Mouse (Mus musculus): ENCODE results near the gene Sobp. TPM values are rescaled to one million over a fixed set of nuclear protein-coding genes. Genes with fewer than 3 reads are reported as not detected.

The Sobp gene
- polyA plus RNA-seq, 1 experiment from 2014 or later = 8.3 TPM

GRCm38 (mm10) chr10:43002721-43003465 is 171.4 kb downstream of the Sobp start:
- Histone ChIP-seq H3K36me3 (0 out of 2 replicates have a peak, but pooled peaks cover 9% of the 10 kb centered on the region), H3K9ac (peak overlapping the region; percentile 43; the same call in 1 of the 2 replicates)

DNA sequence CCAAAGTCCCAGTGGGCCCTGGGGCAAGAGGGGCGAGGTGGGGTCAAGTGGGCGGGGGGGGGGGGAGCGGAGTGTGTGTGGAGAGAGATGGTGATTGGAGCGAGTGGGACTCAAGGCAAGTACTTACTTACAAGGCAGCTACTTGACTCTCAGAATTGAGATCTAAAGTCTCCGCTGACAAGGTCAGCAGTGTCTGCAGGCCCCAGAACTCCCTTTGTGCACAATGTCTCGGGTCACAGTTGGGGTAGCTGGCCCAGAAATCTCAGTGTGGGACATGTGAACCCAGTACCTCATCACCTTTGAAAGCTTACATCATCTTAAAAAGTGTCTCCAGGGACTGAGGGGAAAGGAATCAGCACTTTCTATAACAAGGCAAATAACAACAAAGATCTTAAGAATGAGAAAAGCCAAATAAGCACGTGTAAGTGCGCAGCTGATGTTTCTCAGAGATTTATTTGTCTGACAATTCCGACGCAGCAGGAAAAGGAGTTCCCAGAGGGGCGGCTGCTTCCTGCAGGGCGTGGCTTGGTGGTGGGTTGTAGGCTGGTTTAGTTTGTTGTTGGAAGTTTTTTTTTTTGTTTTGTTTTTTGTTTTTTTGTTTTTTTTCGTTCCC is 172.2 kb downstream of the Sobp start:
- ATAC-seq (ENCODE audit: low read depth) = 0 out of 2 replicates have a peak, but pooled peaks have one; percentile 11
- H3K9ac ChIP-seq = 0 out of 2 replicates have a peak overlapping the region, but pooled peaks have one; percentile 43
- peak overlapping the region; percentile 30 for H3K4me3 ChIP-seq
- H3K9me3 ChIP-seq = no peaks in the 10 kb centered on the region
- H3K36me3 ChIP-seq = 0 out of 2 replicates have a peak, but pooled peaks cover 9% of the 10 kb centered on the region
- H3K4me2 ChIP-seq = peak overlapping the region; percentile 60
- no peaks in the 10 kb centered on the region for H3K27me3 ChIP-seq
- WGBS = 8% methylated on average over 13 of the region's 13 CpGs
- H3K27ac ChIP-seq (replicated peaks) = peak overlapping the region; percentile 33; the same call in 1 of the 2 replicates
- peaks cover 27% of the 10 kb centered on the region for H3K4me1 ChIP-seq (replicated peaks)

More at GRCm38 (mm10) chr10:43002721-43003465, 171.4 kb downstream of the Sobp start:
- H3K27ac ChIP-seq (replicated peaks) = no peak overlapping the region
- peak overlapping the region; percentile 60 for H3K4me2 ChIP-seq
- H3K4me1 ChIP-seq (replicated peaks) = peaks cover 27% of the 10 kb centered on the region
- H3K27me3 ChIP-seq = no peaks in the 10 kb centered on the region
- 0 out of 2 replicates have a peak, but pooled peaks have one; percentile 41 for ATAC-seq (ENCODE audit: low read depth)
- no peaks in the 10 kb centered on the region for H3K9me3 ChIP-seq
- 5% methylated on average over 25 of the region's 25 CpGs for WGBS
- peak overlapping the region; percentile 30 for H3K4me3 ChIP-seq

GRCm38 (mm10) chr10:43001433-43001832 is 172.9 kb downstream of the Sobp start:
- Histone ChIP-seq H3K9ac (no peak overlapping the region), H3K4me1 (replicated peaks) (peaks cover 27% of the 10 kb centered on the region), H3K4me3 (no peak overlapping the region), H3K4me2 (no peak overlapping the region), H3K27ac (replicated peaks) (no peak overlapping the region), H3K9me3 (no peaks in the 10 kb centered on the region), H3K36me3 (0 out of 2 replicates have a peak, but pooled peaks cover 9% of the 10 kb centered on the region), H3K27me3 (no peaks in the 10 kb centered on the region)
- ATAC-seq (ENCODE audit: low read depth) = no peak
- WGBS = 67% methylated on average over 3 of the region's 3 CpGs

DNA sequence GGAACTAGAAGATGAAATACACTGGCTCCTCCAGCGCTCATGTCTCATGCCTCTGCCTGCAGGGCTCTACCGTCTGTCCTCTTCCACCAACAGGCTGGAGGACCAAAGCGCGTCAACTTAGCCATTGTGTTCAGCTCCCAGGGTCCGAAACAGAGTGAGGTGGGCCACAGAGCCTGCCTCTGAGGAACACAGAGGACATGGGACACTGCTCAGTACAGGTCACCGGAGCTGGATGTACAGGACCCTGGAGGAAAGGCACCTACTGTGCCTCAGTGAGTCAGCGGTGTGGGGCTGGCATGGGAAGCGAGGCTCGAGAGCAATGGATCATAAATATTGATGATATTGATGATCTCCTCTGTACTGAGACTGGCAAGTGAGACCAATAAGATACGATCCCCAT is 175.0 kb downstream of the Sobp start:
- Histone ChIP-seq H3K27me3 (no peaks in the 10 kb centered on the region), H3K4me1 (replicated peaks) (peaks cover 41% of the 10 kb centered on the region), H3K27ac (replicated peaks) (no peak overlapping the region), H3K4me2 (no peak overlapping the region), H3K9ac (no peak overlapping the region), H3K36me3 (0 out of 2 replicates have a peak, but pooled peaks cover 5% of the 10 kb centered on the region), H3K9me3 (no peaks in the 10 kb centered on the region), H3K4me3 (no peak overlapping the region)
- WGBS = 90% methylated on average over 10 of the region's 10 CpGs
- ATAC-seq (ENCODE audit: low read depth) = no peak

- ATAC-seq (ENCODE audit: low read depth) = no peak
- WGBS = 87% methylated on average over 2 of the region's 2 CpGs
- Histone ChIP-seq H3K9ac (no peak overlapping the region), H3K4me3 (no peak overlapping the region), H3K27ac (replicated peaks) (no peak overlapping the region), H3K27me3 (0 out of 2 replicates have a peak, but pooled peaks cover 6% of the 10 kb centered on the region), H3K9me3 (no peaks in the 10 kb centered on the region), H3K4me2 (no peak overlapping the region), H3K36me3 (no peaks in the 10 kb centered on the region), H3K4me1 (replicated peaks) (peaks cover 30% of the 10 kb centered on the region)
Measured at GRCm38 (mm10) chr10:42997278-42997677, 177.1 kb downstream of the Sobp start.

- 46% methylated on average over 13 of the region's 13 CpGs for WGBS
- ATAC-seq (ENCODE audit: low read depth) = no peak
Measured at GRCm38 (mm10) chr10:42995484-42995895, 178.8 kb downstream of the Sobp start.

DNA sequence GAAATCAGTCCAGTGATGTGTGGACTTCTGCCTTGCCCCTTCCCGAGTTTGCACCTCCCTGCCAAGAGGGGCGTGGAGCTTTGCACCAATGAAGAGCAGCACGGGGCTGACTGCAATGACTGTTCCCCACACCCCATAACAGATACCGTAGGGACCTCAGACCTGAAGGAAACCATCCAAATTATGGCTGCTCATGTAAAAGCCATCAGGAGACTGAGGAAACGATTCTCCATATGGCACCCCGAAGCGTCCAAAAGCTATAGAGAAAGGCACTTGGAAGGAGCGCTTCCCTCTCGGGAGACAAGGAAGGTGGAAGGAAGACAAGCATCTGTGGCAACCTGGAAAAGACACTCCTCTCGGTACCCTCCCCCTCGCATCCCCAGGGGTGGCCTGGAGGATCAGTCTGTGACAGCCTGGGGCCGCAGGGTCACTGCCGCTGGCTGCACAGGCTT is 180.0 kb downstream of the Sobp start:
- Histone ChIP-seq H3K27ac (replicated peaks) (no peak overlapping the region), H3K4me1 (replicated peaks) (peaks cover 29% of the 10 kb centered on the region), H3K4me3 (0 out of 2 replicates have a peak overlapping the region, but pooled peaks have one; percentile 1), H3K9ac (no peak overlapping the region), H3K27me3 (0 out of 2 replicates have a peak, but pooled peaks cover 6% of the 10 kb centered on the region), H3K4me2 (peak overlapping the region; percentile 40), H3K36me3 (no peaks in the 10 kb centered on the region), H3K9me3 (no peaks in the 10 kb centered on the region)
- 0 out of 2 replicates have a peak, but pooled peaks have one; percentile 22 for ATAC-seq (ENCODE audit: low read depth)
- WGBS = 20% methylated on average over 13 of the region's 13 CpGs

More at GRCm38 (mm10) chr10:42995484-42995895, 178.8 kb downstream of the Sobp start:
- H3K9me3 ChIP-seq = no peaks in the 10 kb centered on the region
- H3K36me3 ChIP-seq = no peaks in the 10 kb centered on the region
- 0 out of 2 replicates have a peak, but pooled peaks cover 6% of the 10 kb centered on the region for H3K27me3 ChIP-seq
- no peak overlapping the region for H3K27ac ChIP-seq (replicated peaks)
- H3K4me3 ChIP-seq = no peak overlapping the region
- no peak overlapping the region for H3K9ac ChIP-seq
- peaks cover 29% of the 10 kb centered on the region for H3K4me1 ChIP-seq (replicated peaks)
- no peak overlapping the region for H3K4me2 ChIP-seq

DNA sequence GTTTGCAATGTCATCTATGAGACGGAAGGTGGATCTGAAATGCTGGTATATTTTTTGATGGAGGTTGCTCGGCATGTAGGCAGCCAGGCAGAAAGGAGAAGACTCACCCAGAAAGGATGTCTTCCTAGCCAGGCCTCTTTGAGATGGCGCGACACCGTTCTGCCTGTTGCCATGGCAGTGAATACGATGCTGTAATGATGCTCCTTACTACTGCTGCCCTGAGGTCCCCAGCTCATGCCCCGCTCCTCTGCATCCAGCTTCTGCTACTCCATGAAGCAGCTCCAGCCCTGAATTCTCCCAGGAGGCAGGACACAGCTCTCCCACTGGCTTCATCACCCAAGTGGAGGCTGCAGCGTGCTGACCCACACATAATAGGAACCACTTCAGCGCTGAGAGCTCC is 183.3 kb downstream of the Sobp start:
- Histone ChIP-seq H3K27ac (replicated peaks) (no peak overlapping the region), H3K27me3 (0 out of 2 replicates have a peak, but pooled peaks cover 6% of the 10 kb centered on the region), H3K9ac (no peak overlapping the region), H3K4me3 (no peak overlapping the region), H3K36me3 (no peaks in the 10 kb centered on the region), H3K4me1 (replicated peaks) (peaks cover 41% of the 10 kb centered on the region), H3K4me2 (no peak overlapping the region), H3K9me3 (no peaks in the 10 kb centered on the region)
- ATAC-seq (ENCODE audit: low read depth) = no peak
- 42% methylated on average over 9 of the region's 9 CpGs for WGBS

GRCm38 (mm10) chr10:42989910-42990309 is 184.4 kb downstream of the Sobp start:
- H3K9ac ChIP-seq = no peak overlapping the region
- no peak overlapping the region for H3K27ac ChIP-seq (replicated peaks)
- no peak for ATAC-seq (ENCODE audit: low read depth)
- no peaks in the 10 kb centered on the region for H3K36me3 ChIP-seq
- no peaks in the 10 kb centered on the region for H3K9me3 ChIP-seq
- H3K4me2 ChIP-seq = no peak overlapping the region
- no peak overlapping the region for H3K4me3 ChIP-seq
- WGBS = 38% methylated on average over 6 of the region's 6 CpGs
- peaks cover 34% of the 10 kb centered on the region for H3K4me1 ChIP-seq (replicated peaks)
- H3K27me3 ChIP-seq = 0 out of 2 replicates have a peak, but pooled peaks cover 6% of the 10 kb centered on the region

- H3K4me3 ChIP-seq = no peak overlapping the region
- no peak overlapping the region for H3K9ac ChIP-seq
- no peak overlapping the region for H3K27ac ChIP-seq (replicated peaks)
- WGBS = 64% methylated on average over 15 of the region's 15 CpGs
- ATAC-seq (ENCODE audit: low read depth) = no peak
- H3K4me2 ChIP-seq = no peak overlapping the region
- 0 out of 2 replicates have a peak, but pooled peaks cover 6% of the 10 kb centered on the region for H3K27me3 ChIP-seq
- no peaks in the 10 kb centered on the region for H3K9me3 ChIP-seq
- H3K36me3 ChIP-seq = no peaks in the 10 kb centered on the region
- peaks cover 21% of the 10 kb centered on the region for H3K4me1 ChIP-seq (replicated peaks)
Measured at GRCm38 (mm10) chr10:42988627-42989026, 185.7 kb downstream of the Sobp start.

- WGBS = 19% methylated on average over 6 of the region's 6 CpGs
- peak; percentile 70 for ATAC-seq (ENCODE audit: low read depth)
Measured at GRCm38 (mm10) chr10:42987594-42988052, 186.7 kb downstream of the Sobp start.

GRCm38 (mm10) chr10:42984886-42985285 is 189.4 kb downstream of the Sobp start:
- peaks cover 22% of the 10 kb centered on the region for H3K4me1 ChIP-seq (replicated peaks)
- no peaks in the 10 kb centered on the region for H3K9me3 ChIP-seq
- ATAC-seq (ENCODE audit: low read depth) = no peak
- no peak overlapping the region for H3K4me3 ChIP-seq
- H3K9ac ChIP-seq = no peak overlapping the region
- no peak overlapping the region for H3K27ac ChIP-seq (replicated peaks)
- no peak overlapping the region for H3K4me2 ChIP-seq
- H3K27me3 ChIP-seq = no peaks in the 10 kb centered on the region
- no peaks in the 10 kb centered on the region for H3K36me3 ChIP-seq
- 53% methylated on average over 4 of the region's 4 CpGs for WGBS

More at GRCm38 (mm10) chr10:42987594-42988052, 186.7 kb downstream of the Sobp start:
- H3K4me1 ChIP-seq (replicated peaks) = peaks cover 20% of the 10 kb centered on the region
- no peak overlapping the region for H3K27ac ChIP-seq (replicated peaks)
- H3K9me3 ChIP-seq = no peaks in the 10 kb centered on the region
- no peak overlapping the region for H3K4me3 ChIP-seq
- no peaks in the 10 kb centered on the region for H3K36me3 ChIP-seq
- no peaks in the 10 kb centered on the region for H3K27me3 ChIP-seq
- no peak overlapping the region for H3K9ac ChIP-seq
- H3K4me2 ChIP-seq = no peak overlapping the region

Data from neural tube, embryonic 13.5 days (tissue).